Mouse (Mus musculus) thymus, postnatal 0 days (tissue): ENCODE measurements around the gene Rspo3. TPM values are rescaled to one million over a fixed set of nuclear protein-coding genes. Genes with fewer than 3 reads are reported as not detected.

ENCODE experiments used
- DNase-seq: peaks from one replicate; pipeline ENCODE4 v3.0.0-alpha.2; 2015; ENCODE audit warnings: low spot score
- polyA plus RNA-seq: library from polyadenylated mRNA; unstranded; fragments of >200 nt; fragmentation: Nextera tagmentation; extraction: Ambion mirVana; gene quantifications from 2 replicates; pipeline ENCODE4 v1.2.1, GENCODE M21; 2015

Rspo3 gene
- polyA plus RNA-seq, 1 experiment from 2014 or later = 0.40 TPM

GRCm38 (mm10) chr10:29441297-29441696 lies 94.4 kb downstream of the Rspo3 start:
- DNase-seq = no peak

GRCm38 (mm10) chr10:29432935-29433453 lies 102.7 kb downstream of the Rspo3 start:
- no peak for DNase-seq

- DNase-seq = no peak
Observed at GRCm38 (mm10) chr10:29426660-29427059, 109.0 kb downstream of the Rspo3 start.

- DNase-seq = no peak
Observed at GRCm38 (mm10) chr10:29424571-29424970, 111.1 kb downstream of the Rspo3 start.

- DNase-seq = no peak
Observed at GRCm38 (mm10) chr10:29414361-29414760, 121.3 kb downstream of the Rspo3 start.

GRCm38 (mm10) chr10:29402656-29403268 lies 132.9 kb downstream of the Rspo3 start:
- DNase-seq = no peak

Other genes starting within 250 kb of the Rspo3 start
- 29.2 and 34.1 TPM in 2 replicates for gene Echdc1, start 222.7 kb downstream of the Rspo3 start, polyA plus RNA-seq
- 44.2 and 49.1 TPM in 2 replicates for gene Rnf146, start 173.4 kb downstream of the Rspo3 start, polyA plus RNA-seq